Mouse (Mus musculus): ENCODE data around the gene Ric1. TPM values are rescaled to one million over a fixed set of nuclear protein-coding genes. Genes with fewer than 3 reads are reported as not detected.
"Not testable (repeated sequence)": the region's sequence is repeated elsewhere in the genome, so short reads cannot be mapped to it uniquely, and the experiment has no call there.

The Ric1 gene
- polyA plus RNA-seq, 1 experiment from 2014 or later = 19.3 TPM

DNA sequence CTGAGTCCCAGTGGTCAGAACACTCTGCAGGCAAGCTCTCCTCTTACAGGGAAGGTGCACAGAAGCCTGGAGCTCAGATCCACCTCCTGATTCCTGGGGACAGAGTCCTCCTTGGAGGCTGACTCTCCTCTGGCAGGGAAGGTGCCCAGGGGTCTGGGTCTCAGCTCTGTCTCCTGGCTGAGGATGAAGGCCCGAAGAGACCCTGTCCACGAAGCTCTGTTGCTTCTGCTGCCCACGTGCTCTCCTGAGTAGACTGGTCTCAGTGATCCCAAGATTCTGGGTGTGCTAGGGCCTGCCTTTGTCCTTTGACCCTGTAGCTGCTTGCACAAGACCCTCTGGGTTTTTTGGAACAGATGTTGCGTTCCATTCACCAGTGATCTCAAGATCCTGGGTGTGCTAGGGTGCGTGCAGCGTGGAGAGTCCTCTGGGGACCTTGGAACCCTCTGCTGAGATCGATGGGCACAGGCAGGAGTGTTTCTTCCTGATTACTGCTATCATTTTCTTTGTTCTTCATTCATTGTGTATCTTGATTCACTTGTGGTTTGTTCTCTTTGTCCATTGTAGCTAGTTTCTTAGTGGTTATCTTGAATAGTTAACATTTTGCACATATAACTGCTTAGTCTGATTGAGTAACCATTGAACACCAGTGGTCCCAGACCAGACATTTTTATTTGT lies 35.2 kb downstream of the Ric1 start:
- ATAC-seq (ENCODE audit: low FRiP score, low TSS enrichment); H3K4me1 ChIP-seq (ENCODE audit: control insufficient read depth, insufficient read depth, low read length); H3K9ac ChIP-seq (ENCODE audit: low read depth, low read length); H3K9me3 ChIP-seq (ENCODE audit: control insufficient read depth, low read length); H3K4me3 ChIP-seq (ENCODE audit: low read length); H3K27me3 ChIP-seq (ENCODE audit: control insufficient read depth, insufficient read depth, low read length); H3K27ac ChIP-seq (ENCODE audit: low read depth, low read length); H3K36me3 ChIP-seq (ENCODE audit: control insufficient read depth, insufficient read depth, low read length); H3K4me2 ChIP-seq (replicated peaks; ENCODE audit: low read depth, low read length): not testable (repeated sequence)
- 92% methylated on average over 7 of the region's 7 CpGs for WGBS

DNA sequence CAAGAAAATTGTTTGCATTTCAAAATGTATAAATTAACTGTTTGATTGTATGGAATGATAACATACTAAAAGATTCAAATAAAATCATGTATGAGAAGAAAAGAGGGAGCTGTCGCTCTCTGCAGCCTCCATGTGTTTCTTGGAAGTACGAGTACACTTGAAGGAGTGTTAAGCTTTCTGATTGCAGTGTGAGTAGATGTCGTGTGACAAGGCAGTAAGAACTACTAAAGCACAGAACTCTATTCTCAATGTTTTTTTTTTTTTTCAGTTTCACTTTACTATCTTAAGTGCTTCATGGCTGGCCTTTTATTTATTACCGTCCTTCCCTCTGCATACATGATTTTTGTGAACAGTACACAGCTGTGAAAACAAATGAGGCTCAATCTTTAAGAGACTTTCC lies 40.1 kb downstream of the Ric1 start:
- 61% methylated on average over 4 of the region's 4 CpGs for WGBS
- no peak for ATAC-seq (ENCODE audit: low FRiP score, low TSS enrichment)
- H3K4me3 ChIP-seq (ENCODE audit: low read length) = no peak overlapping the region
- H3K9me3 ChIP-seq (ENCODE audit: control insufficient read depth, low read length) = no peaks in the 10 kb centered on the region
- H3K27ac ChIP-seq (ENCODE audit: low read depth, low read length) = no peak overlapping the region
- no peak overlapping the region for H3K4me2 ChIP-seq (replicated peaks; ENCODE audit: low read depth, low read length)
- no peaks in the 10 kb centered on the region for H3K4me1 ChIP-seq (ENCODE audit: control insufficient read depth, insufficient read depth, low read length)
- no peaks in the 10 kb centered on the region for H3K27me3 ChIP-seq (ENCODE audit: control insufficient read depth, insufficient read depth, low read length)
- no peak overlapping the region for H3K9ac ChIP-seq (ENCODE audit: low read depth, low read length)
- peaks cover 4% of the 10 kb centered on the region; the same call in 1 of the 2 replicates for H3K36me3 ChIP-seq (ENCODE audit: control insufficient read depth, insufficient read depth, low read length)

DNA sequence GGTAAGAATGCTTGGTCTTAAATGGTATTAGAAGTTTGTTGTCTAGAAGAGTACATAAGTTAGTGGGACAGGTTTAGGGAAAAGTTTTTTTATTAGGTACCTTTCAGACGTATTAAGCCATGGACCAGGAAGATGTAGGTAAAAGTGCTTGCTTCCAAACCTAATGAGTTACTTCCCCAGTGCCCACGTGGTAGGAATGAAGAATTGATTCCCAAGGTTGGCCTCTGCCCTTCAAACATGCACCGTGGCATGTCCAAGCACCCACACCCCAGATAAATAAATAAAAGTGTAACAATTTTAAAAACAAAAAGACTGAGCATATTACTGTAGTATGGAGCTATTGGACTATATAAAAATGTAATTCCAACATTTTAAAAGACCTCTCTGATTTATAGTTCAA lies 40.5 kb downstream of the Ric1 start:
- 54% methylated on average over 3 of the region's 3 CpGs for WGBS
- no peaks in the 10 kb centered on the region for H3K4me1 ChIP-seq (ENCODE audit: control insufficient read depth, insufficient read depth, low read length)
- ATAC-seq (ENCODE audit: low FRiP score, low TSS enrichment) = no peak
- H3K27ac ChIP-seq (ENCODE audit: low read depth, low read length) = no peak overlapping the region
- H3K4me3 ChIP-seq (ENCODE audit: low read length) = no peak overlapping the region
- no peaks in the 10 kb centered on the region for H3K27me3 ChIP-seq (ENCODE audit: control insufficient read depth, insufficient read depth, low read length)
- no peaks in the 10 kb centered on the region for H3K9me3 ChIP-seq (ENCODE audit: control insufficient read depth, low read length)
- H3K9ac ChIP-seq (ENCODE audit: low read depth, low read length) = no peak overlapping the region
- peaks cover 7% of the 10 kb centered on the region; the same call in 1 of the 2 replicates for H3K36me3 ChIP-seq (ENCODE audit: control insufficient read depth, insufficient read depth, low read length)
- H3K4me2 ChIP-seq (replicated peaks; ENCODE audit: low read depth, low read length) = no peak overlapping the region

DNA sequence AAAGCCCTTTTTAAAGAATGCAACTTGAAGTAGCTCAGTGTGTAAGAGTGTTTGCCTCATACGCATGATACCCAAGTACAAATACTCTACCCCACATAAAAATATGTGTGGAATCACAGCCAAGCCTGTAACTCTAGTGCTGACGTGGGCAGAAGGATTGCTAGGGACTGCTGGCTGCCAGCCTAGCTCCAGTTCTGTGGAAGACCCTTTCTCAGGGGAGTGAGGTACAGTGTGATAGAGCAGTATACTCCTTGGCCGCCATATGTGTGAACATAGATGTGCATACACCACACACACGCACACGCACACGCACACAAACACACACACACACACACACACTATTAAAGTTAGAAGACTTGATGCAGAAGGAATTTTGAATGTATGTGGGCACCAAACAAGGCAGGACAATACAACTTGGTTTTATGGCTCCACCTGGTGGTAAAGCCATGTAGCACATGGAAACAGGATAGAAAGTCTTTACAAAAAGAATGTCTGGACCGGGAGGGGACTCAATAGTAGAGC lies 41.2 kb downstream of the Ric1 start:
- no peak overlapping the region for H3K4me2 ChIP-seq (replicated peaks; ENCODE audit: low read depth, low read length)
- no peaks in the 10 kb centered on the region for H3K9me3 ChIP-seq (ENCODE audit: control insufficient read depth, low read length)
- H3K4me1 ChIP-seq (ENCODE audit: control insufficient read depth, insufficient read depth, low read length) = no peaks in the 10 kb centered on the region
- WGBS = 72% methylated on average over 7 of the region's 7 CpGs
- no peak overlapping the region for H3K4me3 ChIP-seq (ENCODE audit: low read length)
- no peak overlapping the region for H3K9ac ChIP-seq (ENCODE audit: low read depth, low read length)
- peaks cover 10% of the 10 kb centered on the region; the same call in 1 of the 2 replicates for H3K36me3 ChIP-seq (ENCODE audit: control insufficient read depth, insufficient read depth, low read length)
- no peaks in the 10 kb centered on the region for H3K27me3 ChIP-seq (ENCODE audit: control insufficient read depth, insufficient read depth, low read length)
- H3K27ac ChIP-seq (ENCODE audit: low read depth, low read length) = no peak overlapping the region
- ATAC-seq (ENCODE audit: low FRiP score, low TSS enrichment) = no peak

DNA sequence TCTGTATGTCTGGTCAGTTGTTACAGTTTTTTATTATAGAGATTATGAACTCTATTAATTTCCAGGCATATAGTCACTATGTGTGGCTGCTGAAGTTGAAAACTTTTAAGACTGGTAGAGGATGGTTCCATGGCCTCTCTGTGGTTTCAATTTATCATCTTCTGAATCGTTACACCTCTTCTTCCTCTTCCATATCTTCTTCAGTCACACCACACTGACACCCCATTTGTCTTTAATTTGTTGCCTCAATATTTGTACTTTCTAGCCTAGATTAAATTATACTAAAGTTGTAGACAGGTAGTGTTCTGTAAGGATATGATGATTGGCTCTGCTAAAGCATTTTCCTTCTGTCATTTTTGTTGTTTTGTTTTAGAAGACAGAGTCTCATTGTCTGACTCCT lies 44.4 kb downstream of the Ric1 start:
- Histone ChIP-seq H3K27ac (ENCODE audit: low read depth, low read length) (no peak overlapping the region), H3K36me3 (ENCODE audit: control insufficient read depth, insufficient read depth, low read length) (peaks cover 19% of the 10 kb centered on the region), H3K9me3 (ENCODE audit: control insufficient read depth, low read length) (no peaks in the 10 kb centered on the region), H3K4me1 (ENCODE audit: control insufficient read depth, insufficient read depth, low read length) (no peaks in the 10 kb centered on the region), H3K9ac (ENCODE audit: low read depth, low read length) (no peak overlapping the region), H3K4me2 (replicated peaks; ENCODE audit: low read depth, low read length) (no peak overlapping the region), H3K27me3 (ENCODE audit: control insufficient read depth, insufficient read depth, low read length) (no peaks in the 10 kb centered on the region), H3K4me3 (ENCODE audit: low read length) (no peak overlapping the region)
- 84% methylated on average over 1 of the region's 1 CpGs for WGBS
- no peak for ATAC-seq (ENCODE audit: low FRiP score, low TSS enrichment)

DNA sequence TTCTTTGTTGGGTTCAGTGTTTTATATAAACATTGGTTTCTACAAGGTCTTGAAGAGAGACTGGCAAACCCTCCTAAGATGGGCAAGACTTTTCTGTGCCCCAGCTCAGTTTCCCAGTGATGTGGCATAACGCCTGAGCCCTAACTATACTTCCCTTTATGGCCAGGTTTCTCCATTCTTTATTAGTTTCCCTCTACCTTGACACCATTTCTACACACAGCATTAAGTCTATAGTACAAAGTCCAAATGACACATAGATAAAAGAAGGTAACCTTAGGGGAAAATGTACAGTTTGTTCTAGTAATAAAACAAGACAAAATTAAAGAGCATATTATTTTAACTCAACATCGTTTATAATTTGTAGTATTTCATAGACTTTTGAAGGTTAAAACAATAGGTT lies 60.4 kb downstream of the Ric1 start:
- H3K4me1 ChIP-seq (ENCODE audit: control insufficient read depth, insufficient read depth, low read length) = no peaks in the 10 kb centered on the region
- no peak overlapping the region for H3K27ac ChIP-seq (ENCODE audit: low read depth, low read length)
- H3K4me2 ChIP-seq (replicated peaks; ENCODE audit: low read depth, low read length) = no peak overlapping the region
- no peak overlapping the region for H3K4me3 ChIP-seq (ENCODE audit: low read length)
- H3K9me3 ChIP-seq (ENCODE audit: control insufficient read depth, low read length) = no peaks in the 10 kb centered on the region
- no peak for ATAC-seq (ENCODE audit: low FRiP score, low TSS enrichment)
- H3K9ac ChIP-seq (ENCODE audit: low read depth, low read length) = no peak overlapping the region
- no peaks in the 10 kb centered on the region for H3K27me3 ChIP-seq (ENCODE audit: control insufficient read depth, insufficient read depth, low read length)
- peaks cover 49% of the 10 kb centered on the region for H3K36me3 ChIP-seq (ENCODE audit: control insufficient read depth, insufficient read depth, low read length)
- WGBS = 89% methylated on average over 2 of the region's 2 CpGs

DNA sequence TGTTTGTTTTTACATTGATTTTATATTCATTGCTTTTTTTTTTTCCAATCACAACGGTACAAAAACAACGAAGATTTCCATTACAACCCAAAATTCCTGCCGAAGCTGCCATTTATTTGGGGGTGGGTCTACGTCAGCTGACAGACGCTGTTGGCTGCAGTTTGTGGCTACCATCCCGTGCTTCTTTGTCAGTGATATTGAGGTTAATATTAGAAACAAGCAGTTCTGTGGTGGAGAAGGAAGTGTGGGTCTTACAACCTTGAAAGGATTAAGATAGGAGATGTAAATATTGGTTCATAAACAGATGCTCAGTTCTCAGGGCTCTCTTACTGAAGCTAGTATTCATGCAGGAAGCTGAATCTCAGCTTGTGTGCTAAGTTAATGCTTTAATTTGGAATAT lies 61.7 kb downstream of the Ric1 start:
- Histone ChIP-seq H3K4me3 (ENCODE audit: low read length) (no peak overlapping the region), H3K9me3 (ENCODE audit: control insufficient read depth, low read length) (no peaks in the 10 kb centered on the region; the same call in 1 of the 2 replicates), H3K36me3 (ENCODE audit: control insufficient read depth, insufficient read depth, low read length) (peaks cover 49% of the 10 kb centered on the region), H3K27me3 (ENCODE audit: control insufficient read depth, insufficient read depth, low read length) (no peaks in the 10 kb centered on the region), H3K9ac (ENCODE audit: low read depth, low read length) (no peak overlapping the region), H3K4me2 (replicated peaks; ENCODE audit: low read depth, low read length) (no peak overlapping the region), H3K4me1 (ENCODE audit: control insufficient read depth, insufficient read depth, low read length) (no peaks in the 10 kb centered on the region), H3K27ac (ENCODE audit: low read depth, low read length) (no peak overlapping the region)
- no peak for ATAC-seq (ENCODE audit: low FRiP score, low TSS enrichment)
- 90% methylated on average over 6 of the region's 6 CpGs for WGBS

DNA sequence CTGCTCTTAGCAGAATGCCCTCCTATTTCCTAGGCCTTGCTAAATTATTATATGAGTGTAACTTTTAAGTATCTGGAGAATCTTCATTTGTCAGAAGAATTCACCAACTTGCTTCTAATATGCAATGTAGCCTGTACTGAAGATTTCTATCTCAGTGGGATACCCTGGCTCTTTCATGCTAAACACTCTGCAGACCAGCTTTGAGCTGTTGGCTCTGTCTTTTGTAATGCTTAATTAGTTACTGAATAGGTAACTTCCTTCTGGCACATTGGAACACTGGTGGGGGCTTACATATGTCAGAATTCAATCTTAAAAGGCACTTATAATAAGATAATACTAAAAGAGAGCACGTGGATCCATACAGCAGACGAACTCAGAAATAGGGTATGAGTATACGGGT lies 71.7 kb downstream of the Ric1 start:
- H3K36me3 ChIP-seq (ENCODE audit: control insufficient read depth, insufficient read depth, low read length) = peaks cover 41% of the 10 kb centered on the region
- ATAC-seq (ENCODE audit: low FRiP score, low TSS enrichment); H3K4me2 ChIP-seq (replicated peaks; ENCODE audit: low read depth, low read length); H3K9me3 ChIP-seq (ENCODE audit: control insufficient read depth, low read length); H3K9ac ChIP-seq (ENCODE audit: low read depth, low read length); H3K27ac ChIP-seq (ENCODE audit: low read depth, low read length); H3K4me1 ChIP-seq (ENCODE audit: control insufficient read depth, insufficient read depth, low read length); H3K4me3 ChIP-seq (ENCODE audit: low read length); H3K27me3 ChIP-seq (ENCODE audit: control insufficient read depth, insufficient read depth, low read length): not testable (repeated sequence)
- WGBS = 89% methylated on average over 3 of the region's 3 CpGs

DNA sequence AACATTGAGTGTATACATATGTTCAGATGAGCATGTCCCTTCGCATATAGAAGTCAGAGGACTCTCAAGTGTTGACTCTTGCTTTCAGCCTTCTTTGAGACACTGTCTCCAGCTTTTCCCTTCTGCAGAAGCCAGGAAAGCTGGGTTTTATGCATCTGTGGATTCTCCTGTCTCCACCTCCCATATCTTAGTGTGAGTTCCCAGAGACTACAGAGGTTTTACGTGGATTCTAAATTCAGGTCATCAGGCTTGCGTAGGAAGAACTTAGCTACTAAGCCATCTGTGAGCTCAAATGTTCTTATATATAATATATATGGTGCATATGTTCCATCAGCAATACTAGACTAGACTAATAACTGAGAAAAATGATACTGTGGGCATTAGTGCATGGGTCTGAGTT lies 74.2 kb downstream of the Ric1 start:
- no peak overlapping the region for H3K27ac ChIP-seq (ENCODE audit: low read depth, low read length)
- H3K4me2 ChIP-seq (replicated peaks; ENCODE audit: low read depth, low read length) = no peak overlapping the region
- ATAC-seq (ENCODE audit: low FRiP score, low TSS enrichment) = no peak
- no peak overlapping the region for H3K4me3 ChIP-seq (ENCODE audit: low read length)
- no peaks in the 10 kb centered on the region for H3K27me3 ChIP-seq (ENCODE audit: control insufficient read depth, insufficient read depth, low read length)
- no peak overlapping the region for H3K9ac ChIP-seq (ENCODE audit: low read depth, low read length)
- no peaks in the 10 kb centered on the region for H3K4me1 ChIP-seq (ENCODE audit: control insufficient read depth, insufficient read depth, low read length)
- no peaks in the 10 kb centered on the region for H3K9me3 ChIP-seq (ENCODE audit: control insufficient read depth, low read length)
- peaks cover 63% of the 10 kb centered on the region for H3K36me3 ChIP-seq (ENCODE audit: control insufficient read depth, insufficient read depth, low read length)
- WGBS = 92% methylated on average over 3 of the region's 3 CpGs

Measured in kidney, embryonic 14.5 days (tissue).